Mouse (Mus musculus) large intestine, adult 2 months (tissue): ENCODE measurements around the gene Cdkal1. TPM values are rescaled to one million over a fixed set of nuclear protein-coding genes. Genes with fewer than 3 reads are reported as not detected.

ENCODE experiments used
- DNase-seq: peaks from one replicate; pipeline ENCODE4 v3.0.0-alpha.2; 2012; ENCODE audit warnings: low read depth, low spot score
- WGBS: fragments of 180-500 bp; shearing (Covaris S2); methylation state at CpG from one replicate; pipeline ENCODE4 v1.1.7; 2018; 5-methylcytosine and 5-hydroxymethylcytosine counted together
- polyA plus RNA-seq: library from polyadenylated mRNA; depleted of rRNA; stranded (reverse); fragments of >200 nt; gene quantifications from 2 replicates; pipeline ENCODE4 v1.2.3, GENCODE M21; 2012

Gene Cdkal1
- polyA plus RNA-seq, 1 experiment = 1.5 TPM

DNA sequence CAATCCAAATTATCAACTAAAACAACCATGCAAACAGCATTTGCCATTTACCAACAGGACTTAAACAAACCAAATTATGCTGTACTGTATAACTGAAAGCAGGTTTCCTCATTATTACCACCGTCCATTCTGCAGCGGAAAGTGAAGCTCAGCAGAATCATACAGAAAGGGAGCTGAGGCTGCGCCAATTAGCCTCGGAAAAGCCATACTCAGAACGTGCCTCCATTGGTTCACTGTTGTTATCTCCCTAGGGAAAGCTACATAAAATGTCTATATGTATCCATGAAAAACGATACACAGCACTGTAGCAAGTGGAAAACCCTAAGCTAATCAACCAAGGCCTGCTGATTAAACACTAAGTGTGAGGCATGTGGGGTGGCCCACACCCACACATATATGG, 130.6 kb downstream of the Cdkal1 start:
- WGBS = 89% methylated on average over 6 of the region's 6 CpGs
- DNase-seq = no peak

DNA sequence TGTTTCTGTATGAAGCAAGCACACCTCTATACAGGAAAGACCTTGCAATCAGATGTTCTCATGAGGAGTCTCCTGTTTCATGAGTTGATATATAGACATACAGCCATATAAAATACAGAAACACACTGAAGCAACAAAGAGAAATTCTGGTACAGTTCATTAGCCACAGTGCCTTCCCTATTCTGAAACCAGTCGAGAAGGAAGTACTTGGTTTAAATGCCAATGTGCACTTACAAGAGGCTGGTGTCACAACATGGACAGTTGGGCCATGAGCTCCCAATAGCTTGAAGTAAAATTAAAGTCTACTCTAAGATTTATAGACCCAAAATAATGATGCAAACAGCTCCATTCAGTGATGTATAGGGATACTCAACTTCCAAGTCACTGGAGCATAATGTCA, 132.3 kb downstream of the Cdkal1 start:
- 85% methylated on average over 1 of the region's 1 CpGs for WGBS
- no peak for DNase-seq

DNA sequence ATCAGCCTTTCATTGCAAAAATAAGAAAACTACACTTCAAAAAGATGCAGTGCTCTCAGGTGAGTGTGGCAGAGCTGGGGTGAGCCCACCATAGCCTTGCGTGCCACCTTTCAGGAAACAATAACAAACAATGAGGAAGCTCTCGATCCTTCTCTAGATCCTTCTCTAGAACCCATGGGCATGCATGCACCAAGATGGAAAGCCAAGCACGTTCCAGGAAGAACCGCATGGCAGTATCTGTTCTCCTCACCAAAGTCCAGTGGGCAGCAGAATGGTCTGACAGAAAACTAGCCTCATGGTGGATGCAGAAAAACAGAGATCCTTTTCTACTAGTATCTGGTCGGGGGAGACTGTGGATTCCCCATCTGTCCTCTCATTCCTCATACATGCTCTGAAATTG, 134.3 kb downstream of the Cdkal1 start:
- WGBS = 96% methylated on average over 5 of the region's 5 CpGs
- DNase-seq = no peak

DNA sequence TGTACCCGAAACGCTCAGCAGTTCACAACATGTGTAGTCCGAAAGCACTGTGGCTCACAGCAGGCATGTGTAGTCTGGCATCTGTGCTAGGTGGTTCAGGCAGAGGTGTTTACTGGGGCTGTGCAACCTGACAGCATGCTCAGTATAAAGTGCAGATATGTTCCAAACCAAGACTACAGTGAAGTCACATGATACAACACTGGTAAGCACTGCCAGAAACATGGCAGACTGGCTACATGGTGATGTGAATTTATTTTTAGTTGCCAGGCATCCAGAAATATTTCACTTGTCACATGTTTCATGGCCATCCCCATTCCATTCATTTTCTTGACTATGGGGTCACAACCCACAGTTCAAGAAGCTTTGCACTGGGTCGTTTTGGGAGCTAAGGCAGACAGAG, 138.9 kb downstream of the Cdkal1 start:
- DNase-seq = no peak
- 91% methylated on average over 4 of the region's 4 CpGs for WGBS

DNA sequence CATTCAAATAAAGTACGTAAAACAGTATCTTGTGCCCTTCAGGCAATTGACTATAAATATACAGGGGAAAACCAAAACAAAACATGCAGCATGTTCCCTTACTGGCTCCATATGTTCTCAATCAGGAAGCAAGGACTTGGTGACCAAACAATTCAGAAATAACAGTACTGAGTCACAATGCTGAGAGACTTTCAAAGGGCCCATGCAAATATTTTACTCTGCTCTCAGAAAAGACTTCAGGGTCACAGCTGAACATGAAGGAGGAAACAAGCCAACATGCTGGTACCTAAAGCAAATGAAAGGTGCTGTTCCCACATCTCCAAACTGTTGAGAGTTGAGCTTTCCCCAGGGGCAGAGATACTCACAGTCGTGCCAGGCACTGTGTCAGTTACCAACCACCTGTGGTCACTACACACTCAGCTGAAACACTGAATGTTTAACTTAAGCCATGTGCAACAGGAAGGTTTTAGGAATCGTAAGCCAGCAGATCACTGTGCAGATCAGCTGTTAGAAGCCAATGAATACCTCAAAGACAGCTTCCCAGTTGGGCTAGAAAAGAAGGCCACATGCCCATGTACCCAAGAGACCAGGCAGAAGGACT, 140.1 kb downstream of the Cdkal1 start:
- WGBS = 51% methylated on average over 3 of the region's 3 CpGs
- no peak for DNase-seq

DNA sequence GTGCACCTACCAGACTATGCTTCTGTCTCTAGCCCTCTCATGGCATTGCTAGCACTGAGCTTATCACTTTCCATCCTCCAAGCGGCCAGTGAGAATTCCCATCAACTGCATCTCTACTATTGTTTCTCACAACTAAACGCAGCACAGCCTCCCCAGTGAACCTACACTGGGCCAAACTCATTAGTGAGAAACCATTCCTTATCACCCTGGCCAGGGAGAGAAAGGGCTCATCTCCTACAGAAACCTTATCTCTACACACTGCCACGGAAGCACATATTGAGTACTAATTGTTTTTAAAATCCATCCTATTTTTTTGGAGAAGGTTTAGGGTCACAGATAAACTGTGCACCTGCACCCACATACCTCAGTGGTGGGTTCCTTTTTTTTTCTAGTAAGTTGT, 147.9 kb downstream of the Cdkal1 start:
- DNase-seq = no peak
- 94% methylated on average over 3 of the region's 3 CpGs for WGBS

DNA sequence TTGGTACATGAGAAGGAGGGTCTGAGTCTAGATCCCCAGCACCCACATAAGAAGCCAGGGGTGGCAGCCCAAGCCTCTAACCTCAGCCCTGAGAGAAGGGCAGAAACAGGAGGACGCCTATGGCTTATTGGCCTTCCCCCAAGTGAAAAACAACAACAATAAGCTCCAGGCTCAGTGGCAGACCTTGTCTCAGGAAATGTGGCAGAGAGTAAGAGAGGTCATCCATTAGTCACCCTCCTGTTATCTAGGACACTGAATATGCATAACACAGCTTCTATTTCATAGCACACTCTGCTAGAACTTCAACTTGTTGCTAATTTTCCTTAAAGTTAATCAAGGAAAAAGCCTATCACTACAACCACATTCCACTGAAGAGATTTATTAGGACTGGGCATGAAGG, 154.1 kb downstream of the Cdkal1 start:
- WGBS = 87% methylated on average over 1 of the region's 1 CpGs
- no peak for DNase-seq

DNA sequence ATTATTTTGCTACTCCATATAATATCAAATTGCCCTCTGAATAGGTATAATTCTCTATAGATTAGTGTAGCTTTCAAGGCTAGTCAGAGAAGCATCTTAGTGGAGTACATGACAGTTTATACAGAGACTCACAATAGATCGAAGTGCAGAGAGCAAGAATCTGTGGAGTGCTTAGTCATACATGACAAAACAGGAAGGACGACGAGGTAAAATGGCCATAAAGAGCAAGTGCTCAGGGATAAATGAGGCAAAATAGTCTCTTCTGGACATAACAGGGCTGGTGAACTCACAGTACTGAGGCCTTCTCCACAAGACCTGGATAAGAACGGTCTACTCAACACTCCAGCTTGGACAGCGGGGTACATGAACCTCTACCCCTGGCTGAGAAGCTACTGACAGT, 155.6 kb downstream of the Cdkal1 start:
- WGBS = 89% methylated on average over 5 of the region's 5 CpGs

DNA sequence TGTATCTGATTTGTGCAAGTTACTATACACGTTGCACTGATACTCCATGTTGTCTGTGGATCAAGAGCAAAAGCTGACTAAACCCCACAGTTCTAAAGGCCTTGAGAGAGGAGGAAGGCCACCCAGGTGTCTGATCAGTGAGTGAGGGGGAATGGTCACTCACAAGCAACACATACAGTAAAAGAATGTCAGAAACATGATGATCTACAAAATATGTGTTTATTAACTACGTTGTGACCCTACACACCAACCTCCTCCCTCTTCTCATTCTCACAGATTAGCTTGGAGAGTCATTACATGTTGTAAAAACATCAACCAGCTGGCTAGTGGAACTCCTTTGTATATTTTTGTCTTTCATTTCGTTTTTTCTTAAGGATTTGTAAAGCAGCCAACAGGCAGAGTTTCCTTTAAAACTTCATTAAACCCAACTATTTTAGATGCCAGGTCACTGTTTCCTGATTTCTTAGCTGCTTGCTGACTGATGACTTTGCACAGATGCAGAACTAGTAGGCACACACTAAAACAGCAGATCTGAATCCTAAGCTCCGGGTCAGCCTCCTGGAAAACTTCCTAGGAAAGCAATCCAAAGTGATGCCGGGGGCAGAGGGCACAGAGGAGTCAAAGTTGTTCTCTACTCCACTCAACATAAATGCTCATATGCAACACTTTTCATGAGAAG, 157.0 kb downstream of the Cdkal1 start:
- 27% methylated on average over 5 of the region's 5 CpGs for WGBS
- DNase-seq = no peak

More for the DNA sequence above, 155.6 kb downstream of the Cdkal1 start:
- no peak for DNase-seq

DNA sequence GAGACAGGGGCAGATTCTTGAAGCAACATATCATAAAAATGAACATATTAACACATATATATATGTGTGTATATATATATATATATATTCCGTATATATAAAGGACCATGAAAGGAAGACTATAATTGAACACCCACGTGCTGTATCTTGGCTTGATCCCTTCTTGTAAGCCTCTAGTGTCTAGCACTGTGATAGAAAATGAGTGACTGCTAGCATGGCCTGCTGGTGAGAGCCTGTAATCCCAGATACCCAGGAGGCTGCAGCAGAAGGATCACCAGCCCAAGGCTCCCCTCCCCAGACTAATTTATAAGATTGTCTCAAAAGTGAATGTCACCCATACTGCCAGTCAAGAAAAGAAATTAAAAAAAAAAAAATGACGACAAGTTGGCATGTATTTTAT, 158.2 kb downstream of the Cdkal1 start:
- DNase-seq = no peak
- 88% methylated on average over 3 of the region's 3 CpGs for WGBS

DNA sequence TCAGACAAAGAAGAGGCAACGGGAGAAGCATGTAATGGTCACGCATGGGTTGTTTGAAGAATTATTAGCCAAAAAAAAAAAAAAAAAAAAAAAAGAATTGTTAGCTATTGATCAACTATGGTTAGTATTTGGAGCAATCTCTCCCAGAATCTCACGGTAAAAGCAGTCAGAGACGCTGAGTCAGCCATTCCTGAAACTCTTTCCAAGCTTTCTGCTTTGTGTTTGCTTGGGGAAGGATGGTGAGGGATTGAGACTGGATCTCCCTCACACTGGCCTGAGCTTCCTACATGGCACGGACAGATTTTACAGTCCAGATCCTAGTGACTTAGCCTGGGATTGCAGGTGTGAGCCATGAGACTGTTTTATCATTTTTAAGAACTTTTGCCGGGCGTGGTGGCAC, 164.7 kb downstream of the Cdkal1 start:
- WGBS = 92% methylated on average over 7 of the region's 7 CpGs
- DNase-seq = no peak

DNA sequence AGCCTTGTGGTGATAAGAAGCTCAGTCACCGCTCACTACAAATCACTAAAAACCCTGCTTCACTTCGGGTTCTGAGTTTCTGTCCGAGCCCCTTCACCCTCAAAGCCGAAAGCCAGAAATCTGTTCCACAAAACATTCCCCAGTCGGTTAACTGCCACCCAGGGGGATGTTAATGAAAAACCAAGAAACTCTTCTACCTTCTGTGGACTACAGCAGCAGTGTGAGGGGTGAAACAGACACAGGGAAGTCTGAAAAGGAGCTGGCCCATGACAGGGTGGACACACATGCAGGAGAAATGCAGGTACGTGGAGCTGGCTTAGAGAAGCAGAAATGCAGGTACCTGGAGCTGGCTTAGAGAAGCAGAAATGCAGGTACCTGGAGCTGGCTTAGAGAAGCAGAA, 166.6 kb downstream of the Cdkal1 start:
- 87% methylated on average over 6 of the region's 6 CpGs for WGBS
- no peak for DNase-seq

DNA sequence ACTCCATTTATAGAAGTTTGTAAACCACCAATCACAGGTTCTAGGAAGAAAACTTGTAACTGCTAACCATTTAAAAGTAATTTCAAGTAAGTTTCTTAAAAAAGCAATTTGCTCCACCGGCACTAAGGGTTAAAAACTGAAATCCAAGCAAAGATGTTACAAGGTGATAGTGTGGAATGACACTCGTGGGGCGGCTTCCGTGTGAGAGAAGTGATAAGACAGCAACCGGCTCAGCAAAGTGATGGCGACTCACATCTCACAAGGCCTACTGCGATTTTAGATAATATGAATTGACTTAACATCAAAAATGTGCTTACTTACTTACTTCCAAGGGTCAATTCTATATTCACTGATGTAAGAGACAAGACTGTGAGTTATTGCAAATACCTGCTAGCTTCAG, 167.6 kb downstream of the Cdkal1 start:
- WGBS = 93% methylated on average over 7 of the region's 7 CpGs
- DNase-seq = no peak

DNA sequence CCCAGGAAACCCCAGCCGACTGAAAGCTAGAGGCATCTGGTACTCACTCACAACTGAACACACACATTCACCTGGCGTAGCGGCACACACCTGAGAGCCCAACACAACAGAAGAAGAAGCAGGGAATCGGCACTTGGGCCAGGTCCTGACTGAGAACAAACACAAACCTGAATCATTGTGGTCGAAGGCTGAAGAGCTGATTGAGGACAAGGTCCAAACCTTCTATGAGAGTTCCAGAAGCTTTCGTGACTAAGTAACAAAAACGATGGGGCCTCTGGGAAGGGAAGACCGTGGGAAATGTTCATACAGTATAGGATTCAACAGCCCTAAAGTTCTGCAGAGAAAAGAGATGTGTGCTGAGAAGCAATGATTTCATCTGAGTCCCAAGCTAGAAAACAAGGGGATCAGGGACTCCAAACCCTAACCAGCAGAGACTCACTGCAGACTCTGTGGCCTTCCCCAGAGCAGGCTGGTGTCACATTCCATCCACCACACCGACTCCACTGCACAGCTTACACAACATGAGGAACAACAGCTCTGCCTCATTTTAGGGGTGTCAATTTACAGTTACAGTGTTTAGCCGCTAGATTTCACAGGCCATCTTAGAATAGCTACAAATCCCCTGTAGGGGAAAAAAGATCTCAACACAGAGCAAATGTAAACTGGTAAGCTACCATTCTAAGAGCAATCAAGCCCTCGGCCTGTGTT, 175.8 kb downstream of the Cdkal1 start:
- WGBS = 42% methylated on average over 11 of the region's 11 CpGs
- no peak for DNase-seq

DNA sequence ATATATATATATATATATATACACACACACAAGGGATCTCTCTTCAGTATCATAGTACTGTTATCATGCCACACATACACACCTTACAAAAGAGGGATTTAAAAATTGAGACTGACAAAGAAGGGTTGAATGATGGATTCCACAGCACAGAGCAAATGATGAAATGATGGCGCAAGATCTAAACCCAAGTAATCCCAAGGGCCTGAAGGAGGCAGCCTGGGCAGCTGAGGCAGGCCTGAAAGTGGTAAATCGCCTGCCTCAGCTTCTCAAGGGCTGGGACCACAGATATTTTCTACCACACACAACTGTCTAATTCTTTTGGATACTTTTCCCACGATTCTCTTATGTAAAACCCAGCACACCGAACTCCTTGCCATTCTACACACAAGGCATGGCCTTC, 177.9 kb downstream of the Cdkal1 start:
- no peak for DNase-seq
- WGBS = 98% methylated on average over 4 of the region's 4 CpGs

DNA sequence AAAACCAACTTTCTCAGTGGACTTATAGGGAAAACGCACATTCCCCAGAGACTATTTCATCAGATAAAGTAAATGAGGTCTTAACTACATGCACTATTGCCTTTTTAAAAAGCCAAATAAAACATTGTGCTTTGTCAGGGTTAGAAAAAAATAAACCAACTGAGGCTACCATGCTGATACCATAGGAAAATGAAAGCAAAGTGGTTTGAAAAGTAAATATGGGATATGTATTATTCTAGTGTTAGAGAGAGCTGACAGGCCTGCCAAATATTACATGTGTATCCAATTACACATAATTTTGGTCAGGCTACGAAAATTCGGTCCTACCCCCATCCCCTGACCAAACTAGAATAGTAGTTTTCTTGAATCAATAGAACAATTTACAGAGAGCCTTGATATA, 184.8 kb downstream of the Cdkal1 start:
- 79% methylated on average over 3 of the region's 3 CpGs for WGBS
- DNase-seq = no peak

DNA sequence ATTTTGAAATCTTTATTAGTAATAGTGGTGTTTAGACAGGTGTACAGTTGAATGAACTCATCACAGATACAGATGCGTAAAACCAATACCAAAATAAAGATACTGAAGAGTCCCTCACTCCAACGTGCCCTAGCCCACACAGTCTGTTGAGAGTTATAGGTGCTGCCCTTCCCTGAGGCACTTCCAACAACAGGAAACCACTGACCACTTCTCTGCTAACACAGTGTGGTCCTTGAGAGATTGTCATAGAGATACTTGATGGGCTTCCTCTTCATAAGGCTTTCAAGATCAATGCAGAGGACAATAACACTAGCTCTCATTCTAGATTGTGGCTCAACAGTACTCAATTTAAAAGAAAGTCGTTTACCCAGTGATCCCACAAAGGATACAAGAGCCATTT, 191.6 kb downstream of the Cdkal1 start:
- DNase-seq = no peak
- WGBS = 68% methylated on average over 3 of the region's 3 CpGs

DNA sequence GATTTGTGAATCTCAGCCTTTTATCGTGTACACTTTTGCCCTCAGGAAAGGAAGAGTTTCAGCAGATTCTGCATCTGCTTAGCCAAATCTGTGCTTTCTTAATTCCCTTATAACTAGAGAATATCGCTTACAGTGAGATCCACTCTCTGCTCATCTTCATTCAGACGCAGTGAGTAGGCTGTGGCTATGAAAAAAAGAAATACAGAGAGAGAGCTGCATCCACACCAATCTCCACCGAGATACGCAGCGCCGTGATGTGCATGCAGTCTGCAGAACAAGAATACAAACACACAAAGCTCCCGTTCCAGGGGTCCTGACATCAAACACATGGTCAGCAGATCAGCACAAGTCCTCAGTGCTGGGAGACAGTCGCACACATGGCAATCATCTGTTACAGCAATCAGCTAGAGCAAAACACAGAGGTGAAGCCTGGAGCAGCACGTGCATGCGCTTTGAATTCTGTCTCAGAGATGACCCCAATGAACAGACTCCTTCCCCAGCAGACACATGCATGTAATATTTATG, 199.6 kb downstream of the Cdkal1 start:
- whole genome bisulfite sequencing = 87% methylated on average over 11 of the region's 11 CpGs
- no peak for DNase-seq

DNA sequence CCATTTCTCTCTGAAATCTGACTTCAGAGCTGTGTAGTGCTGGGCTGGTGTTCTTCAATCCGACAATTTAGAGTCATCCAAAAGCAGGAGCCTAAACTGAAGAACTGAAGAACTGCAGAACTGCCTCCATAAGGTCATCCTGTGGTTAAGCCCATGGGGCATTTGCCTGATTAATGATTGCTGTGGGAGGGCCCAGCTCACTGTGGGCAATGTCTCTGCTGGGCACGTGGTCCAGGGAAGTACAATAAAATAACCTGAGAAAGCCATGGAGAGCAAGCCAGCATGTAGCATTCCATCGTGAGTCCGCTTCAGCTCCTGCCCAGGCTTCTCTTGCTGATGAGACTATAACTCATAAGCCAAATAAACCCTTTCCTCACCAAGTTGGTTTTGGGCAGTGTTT, 202.1 kb downstream of the Cdkal1 start:
- no peak for DNase-seq
- 69% methylated on average over 4 of the region's 4 CpGs for WGBS

DNA sequence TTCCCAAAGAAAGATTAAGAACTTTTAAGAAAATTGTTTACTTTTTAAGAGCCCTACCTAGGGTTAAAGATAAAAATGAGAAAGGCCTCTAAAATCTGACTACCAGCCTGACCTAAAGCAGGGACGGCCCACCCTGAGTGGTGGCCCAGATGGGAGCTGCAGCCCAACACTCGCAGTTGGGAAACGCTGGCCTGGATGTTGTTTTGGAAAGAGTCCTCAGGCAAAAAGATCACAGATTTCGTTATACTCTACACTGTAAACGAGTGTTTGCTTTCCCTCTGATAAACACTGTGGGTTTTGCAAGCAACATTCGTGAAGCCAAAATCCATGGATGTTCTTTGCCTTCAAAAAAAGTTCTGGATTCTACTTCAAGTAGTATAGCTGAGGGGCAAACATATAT, 202.7 kb downstream of the Cdkal1 start:
- no peak for DNase-seq
- WGBS = 77% methylated on average over 6 of the region's 6 CpGs
